Mouse (Mus musculus): ENCODE results near the gene Defa28. TPM values are rescaled to one million over a fixed set of nuclear protein-coding genes. Genes with fewer than 3 reads are reported as not detected.

Gene Defa28
- not detected in 2 replicates for polyA plus RNA-seq (2015; fragmentation: Nextera tagmentation; extraction: Ambion mirVana)

DNA sequence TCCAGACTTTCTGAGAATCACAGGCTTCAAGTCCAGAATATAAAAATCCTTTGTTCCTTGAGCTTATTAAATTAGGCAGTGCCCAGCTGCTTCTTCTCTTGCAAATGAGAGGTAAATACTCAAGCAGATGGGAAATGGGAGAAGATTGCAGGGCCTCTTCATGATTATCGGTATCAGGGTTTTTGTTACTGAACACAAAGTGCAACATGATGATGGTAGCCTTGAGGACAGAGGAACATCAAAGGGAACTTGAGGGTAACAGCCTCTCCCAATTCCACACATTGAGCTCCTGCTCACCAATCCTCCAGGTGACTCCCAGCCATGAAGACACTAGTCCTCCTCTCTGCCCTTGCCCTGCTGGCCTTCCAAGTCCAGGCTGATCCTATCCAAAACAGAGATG is at the start of gene Defa28:
Defa28 (plus strand) TSS at position 301 of the 400 bp plus-strand sequence.

DNA sequence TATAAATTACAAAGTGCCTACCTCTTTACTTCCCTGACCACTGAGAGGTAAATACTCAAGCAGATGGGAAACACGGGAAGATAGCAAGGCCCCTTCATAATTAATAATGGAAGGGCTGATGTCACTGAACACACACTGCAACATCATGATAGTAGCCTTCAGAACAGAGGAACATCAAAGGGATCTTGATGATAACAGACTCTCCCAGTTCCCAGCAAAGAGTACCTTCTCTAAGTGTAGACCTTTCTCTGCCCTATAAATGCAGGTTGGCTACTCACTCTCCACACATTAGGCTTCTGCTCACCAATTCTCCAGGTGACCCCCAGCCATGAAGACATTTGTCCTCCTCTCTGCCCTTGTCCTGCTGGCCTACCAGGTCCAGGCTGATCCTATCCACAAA is 17.7 kb upstream of the Defa28 start, which contains the start of gene Defa37:
Defa37 (plus strand) TSS at position 301 of the 400 bp plus-strand sequence.

DNA sequence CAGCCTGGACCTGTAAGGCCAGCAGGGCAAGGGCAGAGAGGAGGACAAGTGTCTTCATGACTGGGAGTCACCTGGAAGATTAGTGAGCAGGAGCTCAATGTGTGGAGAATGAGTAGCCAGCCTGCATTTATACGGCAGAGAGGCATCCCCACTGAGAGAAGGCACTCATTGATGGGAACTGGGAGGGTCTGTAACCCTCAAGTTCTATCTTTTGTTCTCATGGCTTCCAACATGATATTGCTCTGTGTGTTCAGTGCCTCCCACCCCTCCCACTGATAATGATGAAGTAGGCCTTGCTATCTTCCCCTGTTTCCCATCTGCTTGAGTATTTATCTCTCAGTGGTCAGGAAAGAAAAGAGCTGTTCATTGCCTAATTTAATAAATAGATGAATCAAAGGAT is 11.6 kb downstream of the Defa28 start, which contains the start of gene Gm7861:
Gm7861 (minus strand) TSS at position 101 of the 400 bp plus-strand sequence.

DNA sequence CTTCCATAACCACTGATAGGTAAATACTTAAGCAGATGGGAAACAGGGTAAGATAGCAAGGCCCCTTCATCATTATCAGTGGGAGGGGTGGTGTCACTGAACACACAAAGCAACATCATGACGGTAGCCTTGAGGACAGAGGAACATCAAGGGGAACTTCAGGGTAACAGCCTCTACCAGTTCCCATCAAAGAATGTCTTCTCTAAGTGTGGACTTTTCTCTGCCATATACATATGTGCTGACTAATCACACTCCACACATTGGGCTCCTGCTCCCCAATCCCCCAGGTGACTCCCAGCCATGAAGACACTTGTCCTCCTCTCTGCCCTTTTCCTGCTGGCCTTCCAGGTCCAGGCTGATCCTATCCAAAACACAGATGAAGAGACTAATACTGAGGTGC is 35.1 kb downstream of the Defa28 start, which contains the start of gene Defa26:
Defa26 (plus strand) TSS at position 301 of the 400 bp plus-strand sequence.

Other genes starting within 250 kb of the Defa28 start
- gene Defa2, start 204.5 kb upstream of the Defa28 start, polyA plus RNA-seq (2015; fragmentation: Nextera tagmentation; extraction: Ambion mirVana) = not detected in 2 replicates
- gene Defa33, start 191.2 kb upstream of the Defa28 start, polyA plus RNA-seq (2015; fragmentation: Nextera tagmentation; extraction: Ambion mirVana) = not detected in 2 replicates
- not detected in 2 replicates for gene Defa36, start 155.6 kb upstream of the Defa28 start, polyA plus RNA-seq (2015; fragmentation: Nextera tagmentation; extraction: Ambion mirVana)
- not detected in 2 replicates for gene Gm7849, start 126.4 kb upstream of the Defa28 start, polyA plus RNA-seq (2015; fragmentation: Nextera tagmentation; extraction: Ambion mirVana)
- not detected in 2 replicates for gene Defa20, start 73.7 kb upstream of the Defa28 start, polyA plus RNA-seq (2015; fragmentation: Nextera tagmentation; extraction: Ambion mirVana)
- not detected in 2 replicates for gene Defa32, start 54.0 kb upstream of the Defa28 start, polyA plus RNA-seq (2015; fragmentation: Nextera tagmentation; extraction: Ambion mirVana)
- not detected in 2 replicates for gene Defa37, start 17.6 kb upstream of the Defa28 start, polyA plus RNA-seq (2015; fragmentation: Nextera tagmentation; extraction: Ambion mirVana)
- not detected in 2 replicates for gene Gm7861, start 11.5 kb downstream of the Defa28 start, polyA plus RNA-seq (2015; fragmentation: Nextera tagmentation; extraction: Ambion mirVana)
- not detected in 2 replicates for gene Defa26, start 35.2 kb downstream of the Defa28 start, polyA plus RNA-seq (2015; fragmentation: Nextera tagmentation; extraction: Ambion mirVana)
- not detected in 2 replicates for gene Defa17, start 72.8 kb downstream of the Defa28 start, polyA plus RNA-seq (2015; fragmentation: Nextera tagmentation; extraction: Ambion mirVana)
- not detected in 2 replicates for gene Defa34, start 82.8 kb downstream of the Defa28 start, polyA plus RNA-seq (2015; fragmentation: Nextera tagmentation; extraction: Ambion mirVana)
- gene AY761184, start 120.6 kb downstream of the Defa28 start, polyA plus RNA-seq (2015; fragmentation: Nextera tagmentation; extraction: Ambion mirVana) = not detected in 2 replicates
- gene Defa24, start 151.5 kb downstream of the Defa28 start, polyA plus RNA-seq (2015; fragmentation: Nextera tagmentation; extraction: Ambion mirVana) = not detected in 2 replicates
- gene Defb50, start 240.5 kb downstream of the Defa28 start, polyA plus RNA-seq (2015; fragmentation: Nextera tagmentation; extraction: Ambion mirVana) = not detected in 2 replicates

All from skeletal muscle tissue, postnatal 0 days (tissue).